Mouse (Mus musculus) right cerebral cortex, postnatal 10 days (tissue): ENCODE results near the gene Cbx8.

Experiments
- DNase-seq, 2 experiments: peaks; one replicate each; pipeline ENCODE4 v3.0.0; 2021; ENCODE audit warnings: low spot score in 2 of 2

The Cbx8 gene

GRCm38 (mm10) chr11:119051426-119051825 is 10.7 kb upstream of the Cbx8 start:
- DNase-seq, result no peak

- no peak for DNase-seq
Measured at GRCm38 (mm10) chr11:119050361-119050760, 9.6 kb upstream of the Cbx8 start.

GRCm38 (mm10) chr11:119048133-119048510 is 7.4 kb upstream of the Cbx8 start:
- DNase-seq, result no peak

- peak; percentile 42 to 45 for DNase-seq
Measured at GRCm38 (mm10) chr11:119047261-119048132, 6.7 kb upstream of the Cbx8 start.

GRCm38 (mm10) chr11:119046601-119047245 is 6.0 kb upstream of the Cbx8 start:
- peak; percentile 55 to 67 for DNase-seq

GRCm38 (mm10) chr11:119044551-119045337 is 4.0 kb upstream of the Cbx8 start:
- DNase-seq, result peak in 1 of 2 experiments; percentile 33

- no peak for DNase-seq
Measured at GRCm38 (mm10) chr11:119043761-119044550, 3.2 kb upstream of the Cbx8 start.

GRCm38 (mm10) chr11:119043273-119043540 is 2.4 kb upstream of the Cbx8 start:
- no peak for DNase-seq

GRCm38 (mm10) chr11:119042466-119043272 is 1.9 kb upstream of the Cbx8 start:
- peak in 1 of 2 experiments; percentile 40 for DNase-seq

GRCm38 (mm10) chr11:119041750-119042465 is 1.1 kb upstream of the Cbx8 start:
- DNase-seq, result no peak

GRCm38 (mm10) chr11:119041325-119041716 is 552 bp upstream of the Cbx8 start:
- peak; percentile 87 to 91 for DNase-seq

GRCm38 (mm10) chr11:119039732-119040512 is 847 bp downstream of the Cbx8 start:
- peak in 1 of 2 experiments; percentile 24 for DNase-seq

- DNase-seq, result peak; percentile 33 to 42
Measured at GRCm38 (mm10) chr11:119038744-119039484, 1.9 kb downstream of the Cbx8 start.

GRCm38 (mm10) chr11:119037780-119038401 is 2.9 kb downstream of the Cbx8 start:
- DNase-seq, result peak; percentile 36 to 40

- DNase-seq, result peak; percentile 35 to 37
Measured at GRCm38 (mm10) chr11:119036934-119037779, 3.6 kb downstream of the Cbx8 start.

GRCm38 (mm10) chr11:119036447-119036846 is 4.3 kb downstream of the Cbx8 start:
- no peak for DNase-seq

- peak; percentile 44 to 50 for DNase-seq
Measured at GRCm38 (mm10) chr11:119035686-119036165, 5.0 kb downstream of the Cbx8 start.
